Mouse (Mus musculus) cerebellum, postnatal 4 days (tissue): ENCODE data around the gene Dpp6.

Source experiments
- DNase-seq, 2 experiments: peaks; one replicate each; pipeline ENCODE4 v3.0.0; 2022; ENCODE audit warnings: low spot score in 2 of 2, mixed read lengths in 1 of 2

The Dpp6 gene

DNA sequence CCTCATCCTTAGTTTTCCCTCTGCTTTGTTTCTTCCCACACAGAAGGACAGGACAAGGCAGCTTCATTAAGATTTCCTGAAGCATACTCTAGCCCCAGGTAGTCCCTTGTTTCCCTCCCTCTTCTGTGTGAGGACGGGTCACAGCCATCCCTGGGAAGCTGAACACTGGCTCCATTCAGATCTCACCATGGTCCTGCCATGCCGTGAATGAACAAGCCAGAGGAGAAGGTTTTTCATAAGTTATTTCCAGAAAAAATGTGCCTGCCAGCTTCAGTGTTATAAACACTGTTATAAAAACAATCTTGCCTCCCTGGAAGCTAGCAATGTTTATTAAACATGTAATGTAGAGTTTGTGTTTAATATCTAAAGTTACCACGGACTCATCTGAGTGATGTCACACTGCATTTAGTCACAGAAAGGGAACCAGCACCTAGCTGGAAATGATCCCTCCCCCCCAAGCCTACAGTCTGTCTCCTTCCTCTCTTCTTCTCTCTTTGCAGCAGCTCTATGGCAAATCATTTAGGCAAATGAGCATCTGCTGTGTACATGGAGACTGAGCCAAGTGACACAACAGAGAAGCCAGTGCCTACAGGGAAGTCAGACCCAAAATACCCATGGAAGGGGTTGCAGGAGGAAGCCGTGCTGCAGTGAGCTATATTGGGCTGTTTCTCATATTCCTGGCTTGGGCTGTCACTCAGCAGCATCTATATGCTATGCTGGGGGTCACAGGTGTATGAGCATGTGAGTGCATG is 128.3 kb downstream of the Dpp6 start:
- no peak for DNase-seq

DNA sequence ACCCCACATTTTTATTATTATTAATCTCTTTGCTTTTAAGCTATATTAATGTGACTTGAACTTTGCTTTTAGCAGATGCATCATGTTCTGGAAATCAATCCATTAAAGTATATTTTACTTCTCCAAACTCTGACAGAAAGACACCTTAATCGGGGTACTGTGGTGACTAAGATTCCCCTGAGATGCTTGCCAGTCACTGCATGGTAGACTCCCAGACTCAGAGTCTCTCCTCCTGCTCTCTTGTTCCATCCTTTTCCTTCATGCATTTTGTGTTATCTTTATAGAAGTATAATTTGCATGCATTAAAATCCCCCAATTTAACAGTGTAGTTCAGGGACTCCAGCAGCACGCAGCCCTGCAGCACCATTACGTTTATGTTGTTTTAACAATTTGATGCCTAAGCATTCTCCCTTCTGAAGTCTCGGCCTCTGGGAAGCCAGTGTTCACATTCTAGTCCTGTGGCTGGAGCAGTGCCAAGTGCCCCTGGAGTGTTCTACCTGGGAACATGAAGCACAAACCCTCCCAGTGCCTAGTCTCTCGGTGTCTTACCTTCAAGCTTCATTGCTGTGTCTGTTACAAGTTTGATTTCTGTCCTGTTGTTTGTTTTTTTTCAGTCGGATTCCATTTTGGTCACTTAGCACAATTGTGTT is 153.1 kb downstream of the Dpp6 start:
- no peak for DNase-seq

DNA sequence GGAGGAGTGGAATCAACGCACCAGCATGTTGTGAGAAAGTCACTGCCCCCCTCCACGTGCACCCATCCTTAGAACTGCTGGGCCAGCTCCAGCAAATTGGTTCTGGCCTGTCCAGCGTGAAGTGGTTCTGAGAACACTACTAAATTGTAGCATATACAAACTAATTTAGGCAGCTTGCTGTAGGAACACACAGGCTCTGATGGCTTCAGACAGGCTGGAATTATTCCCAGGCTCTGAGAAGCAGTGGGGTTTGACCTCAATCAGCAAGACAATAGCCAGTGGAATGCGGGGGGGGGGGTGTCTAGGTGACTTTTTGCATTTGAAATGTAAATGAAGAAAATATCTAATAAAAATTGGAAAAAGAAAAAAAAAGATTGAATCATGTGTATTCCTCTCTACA is 156.2 kb downstream of the Dpp6 start:
- no peak for DNase-seq

DNA sequence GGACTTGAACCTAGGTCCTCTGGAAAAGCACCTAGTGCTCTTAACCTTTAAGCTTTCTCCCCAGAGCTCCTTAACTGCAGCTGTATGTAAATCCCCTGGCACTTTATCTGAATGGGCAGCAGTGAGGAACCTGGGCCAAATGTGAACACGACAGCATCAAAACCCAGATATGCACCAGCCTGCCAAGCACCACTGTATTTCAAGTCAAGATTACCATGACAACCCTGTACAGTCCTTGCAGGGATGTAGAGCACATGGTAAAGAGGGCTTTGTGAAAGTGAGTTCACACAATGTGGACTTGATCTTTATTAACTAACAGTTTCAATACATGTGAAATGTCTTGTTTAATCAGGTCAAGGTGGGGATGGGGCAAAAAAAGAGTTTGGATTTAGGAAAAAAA is 162.3 kb downstream of the Dpp6 start:
- DNase-seq = no peak

DNA sequence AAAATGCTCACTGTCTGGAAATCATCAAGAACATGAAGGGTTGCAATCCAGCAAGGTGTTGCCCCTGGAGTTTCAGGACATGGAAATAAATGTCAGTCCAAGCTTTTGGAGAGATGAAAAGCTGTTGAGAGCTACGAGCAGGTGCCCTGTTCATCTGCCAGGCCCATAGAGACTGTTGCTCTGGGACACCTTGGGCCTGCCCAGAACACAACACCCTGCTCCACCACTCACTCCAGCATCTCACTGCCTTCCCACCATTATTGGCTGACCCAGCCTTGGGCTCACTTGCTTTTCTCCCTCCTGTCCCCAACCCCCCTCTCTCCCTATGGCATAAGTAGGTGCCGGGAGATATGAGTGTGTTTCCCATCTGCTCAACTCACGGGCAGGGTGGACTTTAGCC is 162.8 kb downstream of the Dpp6 start:
- no peak for DNase-seq

DNA sequence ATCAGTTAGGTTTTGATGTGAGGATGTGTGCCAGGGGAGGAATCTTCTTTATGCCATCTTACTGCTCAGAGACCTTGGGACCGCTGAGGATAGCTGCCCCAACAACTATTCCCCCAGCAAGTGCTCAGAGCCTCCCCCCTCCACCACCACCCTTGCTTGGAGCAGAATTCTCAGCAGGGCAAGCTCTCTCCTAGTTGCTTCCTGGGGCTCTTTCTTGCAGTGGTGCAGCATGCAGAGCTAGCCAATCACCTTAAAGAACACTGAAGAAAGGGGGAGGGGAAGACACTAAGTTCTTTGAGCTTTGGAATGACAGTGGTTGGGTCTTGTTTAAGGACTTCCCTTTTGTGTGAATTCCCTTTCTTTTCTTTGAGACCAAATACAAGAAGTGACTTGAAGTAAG is 168.1 kb downstream of the Dpp6 start:
- no peak for DNase-seq

DNA sequence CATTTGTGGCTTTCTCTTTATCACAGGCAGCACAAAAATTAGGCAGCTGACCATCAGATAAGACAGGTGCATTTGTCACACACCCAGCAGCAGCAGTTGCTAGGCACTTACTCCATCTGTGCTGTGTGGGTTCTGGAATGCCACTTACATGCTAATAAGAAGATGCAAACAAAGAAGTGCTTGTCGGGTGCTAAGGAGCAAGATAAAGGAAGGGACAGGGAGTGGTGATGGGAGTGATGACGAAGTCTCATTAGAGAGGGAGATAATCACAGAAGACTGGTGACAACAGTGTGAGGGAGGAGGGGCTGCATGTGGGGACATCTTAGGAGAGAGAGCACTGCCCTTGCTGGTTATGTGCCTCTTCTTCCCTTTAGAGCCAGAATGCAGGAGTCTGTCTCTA is 174.6 kb downstream of the Dpp6 start:
- no peak for DNase-seq

DNA sequence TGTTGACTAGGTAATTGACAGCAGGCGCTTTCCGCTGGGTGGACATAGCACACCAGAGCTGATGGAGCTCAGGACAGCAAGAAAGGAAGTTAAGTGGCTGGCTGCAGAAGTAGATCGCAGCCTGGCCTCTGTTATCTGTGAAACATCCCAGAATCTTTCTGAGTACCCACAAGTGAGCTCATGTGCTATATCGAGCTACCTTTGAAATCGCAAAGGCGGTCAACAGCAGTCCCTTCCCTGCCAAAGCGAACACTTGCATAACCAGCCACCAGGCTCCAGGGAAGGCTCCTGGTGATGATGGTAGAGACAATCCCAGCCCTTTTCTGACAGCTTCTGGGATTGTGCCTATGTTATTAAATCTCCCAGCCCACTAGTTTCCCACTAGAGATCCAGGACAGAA is 186.5 kb downstream of the Dpp6 start:
- DNase-seq = no peak

DNA sequence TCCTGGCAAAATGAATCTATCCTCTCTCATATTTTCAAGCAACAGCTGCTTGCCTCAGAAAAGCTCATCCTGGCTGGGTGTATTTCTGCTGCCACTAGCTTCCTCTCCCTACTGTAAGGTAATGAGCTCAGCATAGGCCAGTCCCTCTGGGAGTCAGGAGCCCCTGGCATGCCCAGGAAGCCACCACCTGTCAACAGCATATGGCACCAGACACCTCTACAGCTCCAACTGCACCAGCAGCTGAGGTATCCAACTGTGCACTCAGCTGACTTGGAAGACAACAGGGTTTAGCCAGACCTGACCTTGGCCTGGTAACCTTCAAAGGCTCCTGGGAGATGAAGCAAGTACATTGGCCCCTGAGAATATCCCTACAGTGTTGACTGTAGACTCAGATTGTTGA is 192.2 kb downstream of the Dpp6 start:
- DNase-seq = no peak

DNA sequence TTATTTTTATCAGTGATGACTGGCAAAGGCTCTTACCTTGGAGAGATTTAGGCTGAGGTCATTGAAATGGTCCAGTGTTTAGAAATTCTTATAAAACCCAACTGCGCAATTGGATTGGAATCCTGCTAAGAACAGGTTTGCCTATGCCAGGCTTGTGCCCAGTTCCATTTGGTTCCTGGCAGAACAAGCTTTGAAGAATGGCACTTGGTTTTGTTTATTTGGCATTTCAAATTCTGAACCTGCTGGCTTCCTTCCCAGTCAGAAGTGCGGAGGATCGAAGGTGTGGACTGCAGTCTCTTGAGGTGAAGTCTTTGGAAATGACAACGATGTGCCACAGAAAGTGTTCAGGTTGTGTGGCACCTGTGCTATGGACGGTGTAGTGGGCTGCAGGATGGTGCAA is 193.6 kb downstream of the Dpp6 start:
- DNase-seq = no peak

DNA sequence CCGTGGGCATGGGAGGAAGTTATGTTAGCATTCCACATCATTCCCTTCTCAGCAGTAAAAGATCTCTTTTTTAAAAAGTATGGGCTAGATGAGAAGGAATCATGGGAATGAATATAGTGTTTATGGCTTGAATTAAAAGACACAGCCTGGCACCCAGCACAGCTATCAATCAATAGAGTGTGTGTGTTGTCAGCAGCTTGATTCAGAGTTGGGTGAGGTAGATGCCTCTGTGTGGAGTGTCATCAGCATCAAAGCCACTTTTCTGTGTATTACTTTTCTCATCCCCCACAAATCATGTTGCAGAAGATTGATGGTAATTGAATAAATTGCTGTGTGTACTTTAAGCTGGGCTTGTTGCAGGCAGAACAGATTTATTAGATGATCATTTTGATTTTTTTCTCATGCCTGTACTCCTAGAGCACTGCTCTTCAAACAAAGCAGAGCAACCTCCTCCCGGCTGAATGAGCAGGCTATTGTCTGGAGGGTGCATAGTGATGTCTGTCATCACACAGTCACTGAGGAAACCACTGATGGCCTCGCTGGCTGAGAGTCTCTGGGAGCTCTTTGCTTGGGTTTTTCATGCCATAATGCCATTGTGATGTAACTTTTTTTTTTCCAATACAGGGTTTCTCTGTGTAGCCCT is 201.4 kb downstream of the Dpp6 start:
- no peak for DNase-seq

DNA sequence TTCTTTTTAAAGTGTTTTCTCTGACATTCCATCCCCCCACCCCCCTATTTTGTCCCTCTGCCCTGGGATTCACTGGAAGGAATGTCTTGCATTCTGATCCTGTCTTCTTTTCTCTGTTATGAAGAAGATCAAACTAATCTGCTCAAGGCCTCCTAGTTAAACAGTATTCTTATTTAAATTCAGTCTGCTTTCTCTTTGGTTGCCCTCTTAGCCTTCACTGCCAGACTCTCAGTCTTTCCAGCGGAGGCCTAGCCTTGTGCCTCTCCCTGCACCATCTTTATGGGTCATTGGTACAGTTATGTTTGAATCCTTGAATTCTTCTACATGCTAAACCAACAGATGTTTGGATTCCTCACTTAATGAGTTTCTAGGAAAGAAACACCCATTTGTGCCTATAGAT is 211.6 kb downstream of the Dpp6 start:
- no peak for DNase-seq

DNA sequence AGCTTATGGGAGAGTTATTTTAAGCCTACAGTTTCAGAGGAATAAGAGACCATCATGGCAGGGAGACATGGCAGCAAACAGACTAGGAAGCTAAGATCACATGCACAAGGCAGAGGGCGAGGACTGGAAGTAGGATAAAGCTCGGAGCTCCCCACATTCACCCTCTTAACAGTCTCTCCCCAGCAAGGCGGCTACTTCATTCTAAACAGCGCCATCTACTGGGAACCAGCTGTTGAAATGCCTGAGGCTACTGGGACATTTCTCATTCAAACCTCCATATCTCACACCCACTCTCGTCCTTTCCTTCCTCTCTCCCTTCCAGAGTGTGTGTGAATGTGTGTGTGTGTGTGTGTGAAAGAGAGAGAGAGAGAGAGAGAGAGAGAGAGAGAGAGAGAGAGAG is 212.8 kb downstream of the Dpp6 start:
- DNase-seq = peak in 1 of 2 experiments; percentile 33

DNA sequence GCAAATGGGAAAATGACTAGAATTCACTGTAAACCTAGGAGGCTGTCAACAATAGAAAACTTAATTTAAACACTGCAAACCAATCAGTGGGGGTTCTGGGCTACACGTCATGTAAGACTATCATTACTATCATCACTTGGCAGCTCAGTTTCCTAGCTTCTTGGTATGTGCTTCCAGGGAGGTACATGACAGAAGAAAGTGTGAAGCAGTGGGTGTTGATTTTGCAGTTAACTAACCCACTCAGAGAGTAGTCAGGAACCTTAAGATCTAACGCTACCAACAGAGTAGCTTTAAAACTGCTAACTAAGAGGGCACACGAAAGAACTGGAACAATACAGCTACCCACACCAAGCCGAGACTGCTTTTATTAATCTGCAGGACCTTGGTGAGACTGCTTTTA is 217.9 kb downstream of the Dpp6 start:
- DNase-seq = no peak

DNA sequence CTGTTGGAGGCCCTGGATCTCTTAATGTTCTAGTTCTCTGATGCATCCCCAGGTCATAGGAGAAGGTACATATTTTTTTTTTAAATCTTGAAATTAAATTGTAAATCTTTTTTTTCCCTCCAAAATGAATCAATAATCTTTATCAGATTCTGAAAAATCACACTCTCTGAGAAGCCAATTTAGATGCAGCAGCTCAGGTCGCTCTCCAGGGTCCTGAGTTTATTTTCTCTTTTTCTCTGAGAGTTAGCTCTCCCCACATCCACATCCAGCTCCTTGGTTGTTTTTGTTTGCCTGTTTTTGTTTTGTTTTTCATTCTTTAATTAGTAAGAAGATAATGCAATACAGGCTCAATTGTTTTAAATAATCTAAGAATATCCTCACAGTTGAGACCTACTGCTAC is 218.3 kb downstream of the Dpp6 start:
- no peak for DNase-seq

DNA sequence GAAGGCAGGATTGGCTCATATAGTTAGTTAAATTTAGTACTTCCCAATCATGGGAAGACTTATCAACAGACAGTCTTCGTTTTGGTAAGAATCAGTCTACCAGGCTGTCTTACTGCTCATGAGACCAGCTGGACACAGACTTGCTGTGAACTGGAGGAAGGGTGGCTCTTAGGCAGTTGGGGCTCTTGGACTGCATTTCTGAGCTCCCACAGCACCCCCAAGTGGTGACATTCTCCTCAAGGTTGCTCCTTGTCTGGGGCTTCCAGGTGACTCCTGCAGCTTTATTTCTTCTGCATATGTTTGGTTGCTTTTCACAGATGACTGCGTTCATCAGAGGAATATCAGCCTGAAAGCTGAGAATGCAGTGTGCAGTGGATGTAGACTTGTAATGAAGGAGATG is 218.9 kb downstream of the Dpp6 start:
- DNase-seq = peak; percentile 51 to 55

DNA sequence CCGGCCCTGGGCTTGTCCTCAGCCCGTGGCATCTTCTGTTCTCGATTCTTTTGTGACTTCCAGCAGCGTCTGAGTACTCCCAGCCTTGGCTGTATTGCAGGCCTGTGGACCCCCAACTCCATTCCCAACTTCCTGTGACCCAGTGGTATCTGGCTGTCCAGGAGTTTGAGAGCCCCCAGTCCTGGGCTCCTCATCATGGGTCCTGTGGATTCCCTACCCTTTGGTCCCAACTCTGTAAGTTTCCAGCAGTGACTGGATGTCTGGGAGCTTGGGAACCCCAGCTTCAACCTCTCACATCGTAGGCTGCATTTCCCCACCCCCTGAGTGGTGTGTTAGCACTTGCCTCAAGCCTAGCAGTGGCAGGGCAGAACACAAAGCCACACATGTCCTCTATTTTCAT is 220.8 kb downstream of the Dpp6 start:
- no peak for DNase-seq

DNA sequence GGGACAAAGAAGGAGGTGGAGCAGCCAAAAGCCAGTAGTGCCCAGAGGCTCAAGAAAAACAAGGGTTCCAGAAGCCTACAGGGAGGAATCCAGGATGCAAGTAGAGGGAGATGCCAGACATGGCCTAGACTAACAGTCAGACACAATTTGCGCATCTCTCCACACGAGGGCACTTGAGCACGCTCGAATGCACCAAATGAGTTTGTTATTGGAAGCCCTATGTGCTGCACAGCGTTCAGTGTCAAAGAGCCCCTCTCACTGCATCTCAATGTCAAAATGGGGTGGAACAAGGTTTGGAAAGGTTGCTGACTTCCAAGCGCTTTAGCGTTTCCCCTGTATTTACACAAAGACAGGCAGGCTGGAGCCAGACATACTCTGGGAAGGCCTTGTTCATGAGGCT is 231.2 kb downstream of the Dpp6 start:
- peak; percentile 33 to 69 for DNase-seq

DNA sequence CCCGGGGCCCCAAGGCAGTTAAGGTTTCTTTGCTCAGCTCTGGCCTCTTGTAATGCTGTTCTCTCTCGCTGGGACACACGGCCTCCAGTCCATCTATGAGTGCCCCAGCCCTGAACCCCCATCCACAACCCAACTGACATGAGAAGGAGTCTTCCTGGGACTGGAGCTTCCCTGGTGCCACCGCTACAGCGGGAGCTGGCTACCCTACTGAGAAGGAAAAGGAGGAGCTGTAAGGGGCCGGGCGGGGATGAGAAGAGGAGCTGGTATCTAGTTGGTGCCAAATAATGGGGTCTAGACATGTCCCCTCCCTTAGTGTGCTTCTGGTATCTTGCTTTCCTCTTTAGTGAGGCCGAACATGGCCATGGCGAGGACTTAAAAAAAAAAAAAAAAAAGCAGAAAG is 231.9 kb downstream of the Dpp6 start:
- peak in 1 of 2 experiments; percentile 11 for DNase-seq

DNA sequence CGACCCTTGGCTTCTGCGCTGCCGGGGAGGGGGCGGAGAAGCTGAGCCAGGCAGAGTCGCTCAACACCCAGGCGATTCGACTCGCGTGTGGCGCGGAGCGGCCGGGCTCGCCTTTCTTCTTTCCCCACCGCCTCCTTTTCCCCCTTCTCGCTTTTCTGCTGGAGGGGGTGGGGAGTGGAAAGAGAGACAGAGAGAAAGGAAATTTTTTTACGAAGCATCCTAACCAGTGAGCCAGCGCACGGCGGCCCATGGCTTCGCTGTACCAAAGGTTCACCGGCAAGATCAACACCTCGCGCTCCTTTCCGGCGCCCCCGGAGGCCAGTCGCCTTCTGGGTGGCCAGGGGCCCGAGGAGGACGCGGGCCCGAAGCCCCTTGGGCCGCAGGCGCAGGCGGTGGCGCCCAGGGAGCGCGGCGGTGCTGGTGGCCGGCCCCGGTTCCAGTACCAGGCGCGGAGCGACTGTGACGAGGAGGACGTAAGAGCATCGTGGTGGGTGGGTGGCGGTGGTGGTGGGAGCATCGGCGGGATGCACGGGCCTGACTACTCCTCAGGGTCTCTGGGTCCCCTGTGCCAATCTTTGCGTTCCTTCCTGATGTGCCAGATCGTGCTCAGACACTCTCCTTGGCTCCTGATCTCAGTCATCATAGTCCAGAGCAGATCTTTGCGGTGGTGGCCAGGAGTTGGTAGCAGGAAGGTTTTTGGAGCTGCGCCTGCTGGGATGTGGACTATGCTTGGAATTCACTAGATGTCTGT is 232.5 kb downstream of the Dpp6 start:
- peak; percentile 26 to 35 for DNase-seq

DNA sequence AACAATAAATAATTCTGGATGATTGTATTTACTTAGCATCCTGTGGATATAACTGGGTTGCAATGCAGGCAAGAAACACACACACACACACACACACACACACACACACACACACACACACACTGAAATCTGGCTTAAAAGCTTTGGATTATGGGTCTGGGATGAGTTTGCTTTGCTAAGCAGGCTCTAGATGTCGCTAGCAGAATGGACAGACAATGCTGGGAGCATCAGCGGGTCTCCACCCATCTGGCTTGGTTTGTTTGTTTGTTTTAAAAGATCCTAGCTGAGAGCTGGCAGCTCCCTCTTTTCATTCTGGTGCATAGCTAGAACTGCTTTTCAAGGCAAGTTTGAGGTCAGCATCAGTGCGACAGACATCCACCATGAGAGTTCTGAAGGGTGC is 234.2 kb downstream of the Dpp6 start:
- DNase-seq = peak in 1 of 2 experiments; percentile 27

DNA sequence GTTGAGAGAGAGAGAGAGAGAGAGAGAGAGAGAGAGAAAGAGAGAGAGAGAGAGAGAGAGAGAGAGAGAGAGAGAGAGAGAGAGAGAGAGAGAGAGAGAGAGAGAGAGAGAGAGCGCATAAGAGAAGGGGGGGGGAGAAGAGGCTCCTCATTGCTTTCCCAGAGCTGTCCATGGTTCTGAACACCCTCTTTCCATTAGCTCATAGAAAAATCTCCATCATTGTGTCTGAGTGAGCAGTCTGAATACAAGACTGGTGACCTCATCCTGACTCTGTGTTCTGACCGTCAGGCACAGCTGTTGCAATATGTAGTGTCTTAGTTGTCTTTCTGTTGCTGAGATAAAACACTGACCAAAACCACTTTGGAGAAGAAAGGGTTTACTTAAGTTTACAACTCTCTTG is 235.4 kb downstream of the Dpp6 start:
- DNase-seq = no peak
